Mouse (Mus musculus): ENCODE measurements at regions not wholly inside any gene's neighbourhood (a gene's known extent, or its start where the extent isn't known, plus 50 kb on each side); places are given as distances from the start of the nearest gene placed in this dataset.
A peak's percentile ranks its signal among the peaks of the same experiment; 100 is the strongest.

DNA sequence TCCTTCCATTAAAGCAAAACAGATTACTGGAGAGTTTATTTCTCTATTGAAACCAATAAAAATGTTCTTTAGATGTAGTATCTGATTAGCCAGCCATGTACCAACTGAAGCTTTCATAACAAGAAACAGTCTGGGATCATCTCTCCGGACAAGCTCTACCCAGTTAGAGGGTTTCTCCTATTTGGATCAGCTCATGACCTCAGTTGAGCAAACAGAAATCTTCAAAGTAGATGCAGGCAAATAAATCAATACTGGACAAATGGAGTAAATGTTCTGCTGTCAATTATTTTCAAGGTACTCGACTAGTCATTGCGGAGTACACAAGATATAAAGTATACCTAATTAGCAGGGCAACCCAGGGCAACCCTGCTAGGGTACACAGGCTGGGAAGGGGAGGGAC lies 67.4 kb downstream of the Avpr1a start:
- TF ChIP-seq GATA4 (IDR thresholded peaks at IDR 0.05; ENCODE audit: insufficient replicate concordance, low read length) = peak; percentile 70

DNA sequence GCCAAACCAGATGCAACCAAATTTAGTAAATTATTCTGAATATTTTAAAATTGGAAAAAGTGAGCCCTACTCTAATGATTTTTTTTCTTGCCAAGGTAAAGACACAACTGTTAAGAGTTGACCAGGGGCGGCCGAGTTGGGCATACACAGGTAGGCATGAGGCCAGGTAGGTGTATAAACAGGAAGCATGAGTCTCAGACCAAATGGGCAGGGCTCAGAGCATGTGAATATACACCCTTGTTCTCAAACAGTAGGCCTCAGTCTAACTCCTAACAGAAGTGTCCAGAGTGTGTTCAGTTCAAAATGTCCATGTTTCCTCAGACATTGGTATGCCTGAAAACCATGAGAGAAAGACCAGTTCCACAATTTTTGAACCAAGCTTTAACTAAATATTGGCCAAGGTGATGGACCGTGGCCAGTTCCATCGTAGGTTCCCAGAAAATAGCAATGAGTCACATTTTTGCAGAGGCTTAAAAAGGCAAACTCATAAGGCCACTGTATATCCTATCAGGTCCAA lies 71.0 kb downstream of the Avpr1a start:
- TF ChIP-seq GATA4 (IDR thresholded peaks at IDR 0.05; ENCODE audit: insufficient replicate concordance, low read length) = no peak

DNA sequence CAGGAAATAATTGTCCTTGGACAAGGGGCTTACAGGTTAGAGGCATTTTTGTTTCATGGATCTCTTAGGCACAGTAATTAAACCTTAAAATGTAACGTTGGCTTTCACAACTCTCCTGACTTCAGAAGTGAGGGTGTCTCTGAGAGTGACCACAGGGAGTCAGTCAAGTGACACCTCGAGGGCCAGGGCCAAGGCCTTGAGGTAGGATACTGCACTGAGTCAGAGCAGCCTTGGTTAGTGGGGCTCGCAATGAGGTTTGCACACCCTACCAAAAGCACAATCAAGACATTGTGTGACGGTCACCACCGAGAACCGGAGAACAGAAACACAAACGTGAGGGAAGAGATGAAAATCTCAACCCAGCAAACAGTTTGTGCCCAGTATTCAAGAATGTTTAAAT lies 71.7 kb downstream of the Avpr1a start:
- no peak for TF ChIP-seq GATA4 (IDR thresholded peaks at IDR 0.05; ENCODE audit: insufficient replicate concordance, low read length)

DNA sequence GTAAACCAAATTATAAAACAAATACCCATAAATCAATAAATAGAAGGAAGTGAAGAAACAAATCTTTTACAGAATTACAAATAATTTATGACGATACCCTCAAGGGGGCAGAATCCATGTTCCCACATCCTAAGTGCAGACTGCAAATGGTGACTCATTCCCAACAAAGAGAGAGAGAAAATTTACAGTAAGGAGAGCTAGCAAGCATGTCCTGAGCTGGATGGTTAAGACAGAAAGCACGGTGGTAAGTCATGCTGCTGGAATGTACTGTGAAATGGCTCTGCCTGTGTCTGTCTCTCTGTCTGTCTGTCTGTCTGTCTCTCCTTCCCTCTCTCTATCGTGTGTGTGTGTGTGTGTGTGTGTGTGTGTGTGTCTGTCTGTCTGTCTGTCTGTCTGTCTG lies 74.3 kb downstream of the Avpr1a start:
- no peak for TF ChIP-seq GATA4 (IDR thresholded peaks at IDR 0.05; ENCODE audit: insufficient replicate concordance, low read length)

DNA sequence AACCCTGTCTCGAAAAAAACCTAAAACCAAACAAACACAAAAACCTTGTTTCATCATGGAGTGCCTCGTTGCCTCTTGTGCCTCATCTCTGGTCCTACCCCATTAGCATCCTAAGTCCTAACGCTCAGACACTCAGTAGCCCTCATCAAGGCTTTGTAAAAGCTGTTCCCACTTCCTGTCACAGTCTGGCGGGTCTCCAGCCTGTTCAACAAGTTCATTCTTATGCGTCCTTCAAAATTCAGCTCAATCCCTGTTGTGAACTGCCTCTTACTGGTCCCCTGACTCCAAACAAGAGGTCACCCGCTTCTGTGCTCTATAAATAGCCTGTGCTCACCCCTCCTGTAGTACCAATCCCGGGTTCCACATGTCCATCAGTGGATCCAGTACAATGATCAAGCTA lies 77.1 kb downstream of the Avpr1a start:
- TF ChIP-seq GATA4 (IDR thresholded peaks at IDR 0.05; ENCODE audit: insufficient replicate concordance, low read length) = no peak

DNA sequence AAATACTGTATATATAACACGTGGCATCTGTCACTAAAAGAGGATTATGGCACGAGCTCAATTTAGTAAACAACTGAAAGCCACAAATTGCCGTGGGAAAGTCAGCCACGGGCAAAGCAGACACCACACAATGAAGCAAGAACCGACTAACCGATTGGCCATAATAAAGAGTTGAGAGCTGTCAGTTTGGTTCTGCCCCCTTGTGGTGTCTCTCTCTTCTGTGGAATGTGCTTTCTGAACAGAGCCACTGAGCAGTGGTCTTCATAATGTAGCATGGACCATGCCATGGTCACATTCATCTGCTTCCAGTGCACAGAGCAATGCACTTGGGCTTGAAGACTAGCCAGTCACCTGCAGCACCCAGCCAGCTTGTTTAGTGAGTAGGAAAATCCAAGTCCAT lies 77.5 kb downstream of the Avpr1a start:
- TF ChIP-seq GATA4 (IDR thresholded peaks at IDR 0.05; ENCODE audit: insufficient replicate concordance, low read length) = no peak

DNA sequence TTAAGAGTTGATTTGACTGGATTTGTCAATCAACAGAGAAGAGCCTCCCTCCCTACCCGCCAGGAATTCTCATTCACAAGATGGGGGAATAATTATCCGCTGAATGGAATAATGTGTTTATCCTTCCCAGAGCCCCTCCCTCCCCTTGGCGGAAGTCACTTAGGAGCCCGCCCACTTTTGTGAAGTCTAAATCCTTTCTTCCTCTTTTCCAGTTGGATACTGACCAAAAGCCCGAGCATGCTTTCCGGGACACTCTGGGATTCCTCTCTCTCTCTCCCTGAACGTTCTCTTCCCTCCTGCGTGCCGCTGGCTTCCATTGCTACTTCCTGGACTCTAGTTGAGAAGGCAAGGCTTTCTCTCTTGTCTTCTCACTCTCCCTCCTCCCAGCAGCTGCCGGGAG lies 79.9 kb downstream of the Avpr1a start:
- TF ChIP-seq GATA4 (IDR thresholded peaks at IDR 0.05; ENCODE audit: insufficient replicate concordance, low read length) = no peak

DNA sequence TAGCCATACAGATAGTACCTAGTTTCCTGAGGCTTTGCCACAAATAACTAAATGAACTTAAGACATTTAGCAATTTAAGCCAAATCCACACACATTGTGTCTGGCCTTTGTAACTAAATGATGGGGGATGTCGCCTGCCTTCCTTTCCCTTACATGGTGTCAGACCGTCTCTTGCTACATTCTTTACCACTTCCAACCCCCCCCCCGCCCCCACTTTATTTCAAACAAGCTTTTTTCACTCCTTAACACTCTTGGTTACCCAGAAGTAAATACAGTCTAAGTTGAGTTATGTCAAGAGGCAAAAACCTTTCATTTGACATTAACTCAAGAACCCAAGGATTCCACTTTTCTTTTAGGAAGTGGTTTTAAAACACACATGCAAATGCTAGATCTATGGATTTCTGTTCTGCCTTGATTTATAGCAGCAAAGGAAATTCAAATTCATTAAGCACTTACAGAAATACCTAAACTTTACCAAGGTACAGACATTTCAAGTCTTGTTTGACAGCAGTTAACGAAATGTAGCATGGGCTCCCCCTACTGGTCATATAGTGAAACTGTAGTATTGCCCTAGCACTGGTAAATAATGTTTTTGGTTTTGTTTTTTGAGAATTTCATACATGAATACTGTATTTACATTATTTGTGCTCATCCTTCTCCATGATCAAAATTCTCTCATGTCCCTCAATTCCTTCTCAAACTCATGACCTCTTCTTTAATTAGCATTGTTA lies 80.8 kb downstream of the Avpr1a start:
- TF ChIP-seq GATA4 (IDR thresholded peaks at IDR 0.05; ENCODE audit: insufficient replicate concordance, low read length) = no peak

DNA sequence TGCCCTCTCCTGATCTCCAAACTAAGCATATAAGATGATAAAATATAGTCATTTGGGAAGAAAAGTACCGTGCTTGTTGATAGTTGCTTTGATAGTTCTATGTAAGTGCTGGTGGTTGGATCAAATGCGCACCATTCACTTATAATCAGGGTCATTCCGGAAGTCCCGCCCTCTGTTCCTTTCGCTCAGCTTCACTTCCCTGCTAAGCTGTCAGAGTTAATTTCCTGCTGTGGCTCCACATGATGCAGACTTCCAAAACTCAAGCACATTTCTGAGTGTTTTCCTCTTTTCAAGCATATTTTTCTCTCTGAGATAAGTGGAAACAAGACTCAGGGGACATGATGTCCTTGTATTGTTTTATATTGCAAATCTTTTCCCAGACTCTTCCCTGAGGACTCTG lies 86.4 kb downstream of the Avpr1a start:
- TF ChIP-seq GATA4 (IDR thresholded peaks at IDR 0.05; ENCODE audit: insufficient replicate concordance, low read length) = no peak

DNA sequence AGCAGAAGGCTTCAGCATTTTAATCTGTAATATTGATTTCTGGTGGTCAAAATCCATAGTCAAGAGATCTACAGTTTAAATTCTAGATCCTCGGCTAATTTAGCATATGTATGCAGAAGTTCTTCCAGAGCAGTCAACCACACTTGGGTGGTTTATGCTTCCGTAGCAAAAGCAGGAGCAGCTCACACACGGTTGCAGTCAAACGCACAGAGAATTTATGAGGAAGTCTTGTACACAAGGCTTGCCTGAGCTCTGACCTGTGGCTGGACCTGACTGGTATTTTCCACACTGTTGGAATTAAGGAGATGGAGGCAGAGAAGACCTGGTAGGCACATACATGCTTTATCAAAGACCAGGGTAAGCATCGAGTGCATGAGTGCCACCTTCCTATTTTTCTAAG lies 86.8 kb downstream of the Avpr1a start:
- TF ChIP-seq GATA4 (IDR thresholded peaks at IDR 0.05; ENCODE audit: insufficient replicate concordance, low read length) = no peak

DNA sequence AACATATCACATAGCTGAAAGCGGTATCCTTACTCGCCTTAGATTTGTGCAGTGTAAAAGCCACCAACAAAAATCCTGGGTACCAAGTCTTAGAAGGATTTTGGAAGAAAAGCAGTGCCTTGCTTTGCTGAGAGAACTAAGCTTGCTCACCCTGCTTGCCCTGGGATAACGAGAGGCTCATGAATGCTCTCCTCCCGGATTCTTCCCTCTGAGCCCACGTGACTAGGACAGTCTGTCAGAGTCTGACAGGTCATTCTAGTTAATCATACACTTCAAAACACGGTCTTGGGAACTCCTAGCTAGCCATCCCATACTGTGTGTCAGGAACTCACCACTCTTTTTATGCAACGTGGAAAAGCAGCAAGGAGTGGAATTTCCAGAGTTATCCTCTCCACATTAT lies 91.4 kb downstream of the Avpr1a start:
- no peak for TF ChIP-seq GATA4 (IDR thresholded peaks at IDR 0.05; ENCODE audit: insufficient replicate concordance, low read length)

DNA sequence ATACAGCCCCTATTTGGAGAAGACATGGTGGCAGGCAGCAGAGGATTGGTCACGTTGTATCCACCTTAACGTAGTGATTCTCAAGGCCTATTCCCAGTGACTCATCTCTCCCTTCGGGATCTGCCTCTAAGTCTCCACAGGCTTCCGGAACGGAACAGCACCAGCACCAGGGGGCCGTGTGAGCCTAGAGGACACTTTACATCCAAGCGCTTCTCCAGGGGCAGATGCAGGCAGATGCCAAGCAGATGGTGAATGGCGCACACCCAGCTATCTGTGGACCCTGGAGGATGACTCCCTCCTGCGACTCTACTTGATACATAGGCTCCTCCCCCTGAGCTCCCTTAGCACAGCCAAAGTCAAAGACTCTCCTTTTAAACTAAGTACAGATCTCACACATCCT lies 94.3 kb downstream of the Avpr1a start:
- no peak for TF ChIP-seq GATA4 (IDR thresholded peaks at IDR 0.05; ENCODE audit: insufficient replicate concordance, low read length)

DNA sequence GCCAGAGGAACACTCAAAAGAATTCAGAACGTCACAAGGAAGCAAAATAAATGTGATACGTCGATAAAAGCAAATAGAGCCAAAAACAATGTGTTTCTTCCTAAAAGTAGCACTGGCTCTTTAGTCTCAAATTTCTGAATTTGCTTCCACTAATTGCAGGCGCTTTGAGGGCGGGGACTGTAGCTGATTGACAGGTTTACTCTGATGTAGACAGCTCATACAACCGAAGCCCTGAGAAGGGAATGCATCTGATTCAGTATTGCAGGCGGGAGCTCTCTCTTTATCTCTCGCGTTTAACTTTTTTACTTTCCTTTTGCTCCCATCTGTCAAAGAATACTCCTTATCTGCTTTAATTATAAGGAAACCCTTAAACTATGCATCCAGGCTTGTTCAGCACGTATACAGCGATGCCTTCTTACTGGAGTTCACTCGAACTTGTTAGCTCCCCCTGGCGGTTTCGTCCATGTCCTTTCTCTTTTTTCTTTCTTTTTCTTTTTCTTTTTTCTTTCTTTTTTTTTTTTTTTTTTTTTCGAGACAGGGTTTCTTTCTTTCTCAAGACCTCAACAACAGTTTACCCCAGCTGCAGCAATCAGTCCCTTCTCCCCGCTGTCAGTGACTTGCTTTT lies 95.9 kb downstream of the Avpr1a start:
- TF ChIP-seq GATA4 (IDR thresholded peaks at IDR 0.05; ENCODE audit: insufficient replicate concordance, low read length) = no peak

DNA sequence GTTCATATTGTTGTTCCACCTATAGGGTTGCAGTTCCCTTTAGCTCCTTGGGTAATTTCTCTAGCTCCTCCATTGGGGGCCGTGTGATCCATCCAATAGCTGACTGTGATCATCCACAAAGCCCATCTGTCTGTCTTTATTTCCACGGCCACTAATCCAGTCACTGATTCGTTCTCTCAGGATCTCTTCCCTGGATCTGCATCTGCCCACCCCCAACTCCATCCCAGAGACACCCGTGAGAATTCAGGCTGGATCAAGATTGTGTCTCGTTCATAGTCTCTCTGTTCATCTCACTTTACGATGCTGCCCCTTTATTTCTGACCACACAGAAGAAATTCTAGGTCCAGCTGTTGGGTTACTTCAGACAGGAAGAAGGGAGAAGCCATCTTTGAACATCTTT lies 96.7 kb downstream of the Avpr1a start:
- TF ChIP-seq GATA4 (IDR thresholded peaks at IDR 0.05; ENCODE audit: insufficient replicate concordance, low read length) = no peak

DNA sequence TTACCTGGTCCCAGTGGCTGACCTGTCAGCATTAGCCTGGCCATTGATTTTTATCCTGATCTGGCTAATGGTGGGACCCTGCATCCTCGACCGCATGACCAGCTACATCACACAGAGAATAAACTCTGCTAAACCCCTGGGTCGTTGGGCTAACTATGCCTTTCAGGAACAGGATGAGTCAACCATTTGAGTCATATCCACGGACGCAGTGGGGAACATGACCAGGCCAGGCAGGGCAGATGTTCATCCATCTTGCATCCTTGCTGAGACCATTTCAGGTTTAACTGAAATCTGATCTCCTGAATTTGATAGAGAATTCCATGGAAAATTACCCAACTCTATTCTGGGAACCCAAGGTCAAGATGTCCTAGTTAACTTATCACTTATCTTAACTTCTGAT lies 103.3 kb downstream of the Avpr1a start:
- TF ChIP-seq GATA4 (IDR thresholded peaks at IDR 0.05; ENCODE audit: insufficient replicate concordance, low read length) = no peak

DNA sequence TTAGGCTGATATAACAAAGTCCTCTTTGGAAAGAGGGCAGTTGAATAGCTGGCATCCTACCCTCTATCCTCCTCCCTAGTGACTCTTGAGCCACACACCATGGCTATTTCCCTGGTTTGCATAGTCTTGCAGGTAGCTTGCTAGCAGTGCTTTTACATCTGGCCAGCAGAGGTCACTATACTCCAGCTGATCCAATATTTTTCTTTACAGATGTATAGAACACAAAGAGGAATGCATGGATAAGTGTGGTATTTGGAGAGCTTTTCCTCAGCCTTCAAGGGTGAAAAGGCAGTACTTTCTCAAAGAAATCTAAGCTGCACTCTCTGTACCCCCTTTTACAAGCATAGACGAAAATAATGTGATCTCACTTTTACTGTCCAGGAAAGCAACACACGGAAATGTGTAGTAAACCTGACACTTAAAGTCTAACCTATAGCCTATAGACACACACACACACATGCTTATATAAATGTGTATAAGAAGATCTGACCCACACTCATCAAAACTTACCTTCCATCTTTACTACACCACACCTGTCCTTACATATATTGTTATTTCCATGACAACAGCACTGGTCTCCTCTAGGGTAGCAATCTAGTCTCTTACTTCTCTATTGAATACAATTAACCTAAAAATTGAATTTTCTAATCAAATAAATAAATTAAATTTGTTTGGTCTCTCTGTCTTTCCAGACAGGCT lies 105.0 kb downstream of the Avpr1a start:
- TF ChIP-seq GATA4 (IDR thresholded peaks at IDR 0.05; ENCODE audit: insufficient replicate concordance, low read length) = no peak
